Mouse (Mus musculus) layer of hippocampus, postnatal 25 days (tissue): ENCODE measurements around the gene Plpp7. TPM values are rescaled to one million over a fixed set of nuclear protein-coding genes. Genes with fewer than 3 reads are reported as not detected.
A peak's percentile ranks its signal among the peaks of the same experiment; 100 is the strongest.

Experiments
- DNase-seq, 2 experiments: peaks; one replicate each; pipeline ENCODE4 v3.0.0; 2022; ENCODE audit warnings: mixed read lengths in 2 of 2, low spot score in 1 of 2; ENCODE audit errors: extremely low spot score in 1 of 2
- total RNA-seq, 2 experiments: library from RNA; stranded (reverse); gene quantifications; 2 replicates each; pipeline ENCODE4 v1.2.3; 2021

Plpp7 gene
- 10 to 100 TPM; 23.7 to 24.4 TPM for total RNA-seq

- peak; percentile 61 to 69 for DNase-seq
Observed at GRCm38 (mm10) chr2:32095351-32096121, at the start of gene Plpp7. Gene Plpp7 (plus strand): TSS chr2:32095528.

DNA sequence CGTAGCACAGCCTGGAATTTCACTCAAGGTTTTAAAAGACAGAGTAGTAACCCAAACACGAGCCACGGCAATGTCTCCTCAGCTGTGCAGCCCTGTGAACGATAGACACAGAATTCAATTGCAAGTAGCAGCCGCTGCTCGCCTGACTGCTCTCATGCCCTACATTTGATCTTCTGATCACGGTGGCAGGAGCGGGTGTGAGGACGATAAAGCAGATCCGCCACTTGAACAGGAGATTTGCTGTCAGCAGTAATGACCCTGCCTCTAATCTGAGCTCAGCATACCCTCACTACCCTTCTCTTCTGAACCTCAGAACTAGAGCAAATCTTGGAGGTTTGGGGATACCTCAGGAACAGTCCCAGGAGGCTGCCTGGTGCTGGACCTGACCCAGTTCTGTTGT, 49.3 kb upstream of the Plpp7 start:
- no peak for DNase-seq

- no peak for DNase-seq
Observed at GRCm38 (mm10) chr2:32047323-32047722, 48.0 kb upstream of the Plpp7 start.

- no peak for DNase-seq
Observed at GRCm38 (mm10) chr2:32051791-32052190, 43.5 kb upstream of the Plpp7 start.

DNA sequence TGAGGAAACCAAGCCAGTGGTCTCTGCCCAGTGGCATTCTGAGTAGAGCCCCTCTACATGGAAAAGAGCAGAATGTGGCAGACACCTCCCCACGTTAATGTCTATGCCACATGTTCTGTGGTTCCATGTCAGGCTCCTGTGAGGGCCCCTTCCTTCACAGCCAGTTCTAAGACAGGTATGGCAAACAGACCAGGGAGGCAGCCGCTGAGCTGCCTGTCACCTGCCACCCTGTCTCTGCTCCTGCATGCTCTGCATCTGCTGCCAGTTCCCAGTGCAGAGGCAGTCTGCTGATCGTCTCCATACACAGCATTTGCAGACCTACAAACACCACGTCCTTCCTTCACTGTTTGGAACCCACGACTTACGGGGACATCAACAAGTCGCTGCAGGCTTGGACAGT, 42.9 kb upstream of the Plpp7 start:
- no peak for DNase-seq

- DNase-seq = no peak
Observed at GRCm38 (mm10) chr2:32055357-32055965, 39.9 kb upstream of the Plpp7 start.

DNA sequence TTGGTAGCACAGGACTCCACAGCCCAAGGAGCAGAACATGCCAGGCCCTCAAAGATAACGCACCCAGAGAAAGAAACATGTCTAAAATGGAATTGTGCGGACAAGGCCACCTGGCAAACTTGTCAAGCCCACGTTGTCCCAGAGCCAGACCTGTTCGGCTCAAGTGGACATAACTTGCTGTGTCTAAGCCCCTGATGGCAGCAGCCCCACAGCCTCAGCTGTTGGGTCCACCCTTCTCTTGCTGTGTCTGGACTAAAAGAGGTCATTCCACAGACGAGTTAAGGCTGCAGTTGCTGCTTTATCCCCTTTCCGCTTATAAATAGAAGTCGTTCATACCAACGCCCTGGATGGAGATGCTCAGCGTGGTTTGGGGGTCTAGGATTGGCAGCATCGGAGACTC, 38.8 kb upstream of the Plpp7 start:
- DNase-seq = no peak

GRCm38 (mm10) chr2:32057360-32057759, 38.0 kb upstream of the Plpp7 start:
- DNase-seq = no peak

- DNase-seq = no peak
Observed at GRCm38 (mm10) chr2:32057794-32058193, 37.5 kb upstream of the Plpp7 start.

- no peak for DNase-seq
Observed at GRCm38 (mm10) chr2:32058241-32058640, 37.1 kb upstream of the Plpp7 start.

DNA sequence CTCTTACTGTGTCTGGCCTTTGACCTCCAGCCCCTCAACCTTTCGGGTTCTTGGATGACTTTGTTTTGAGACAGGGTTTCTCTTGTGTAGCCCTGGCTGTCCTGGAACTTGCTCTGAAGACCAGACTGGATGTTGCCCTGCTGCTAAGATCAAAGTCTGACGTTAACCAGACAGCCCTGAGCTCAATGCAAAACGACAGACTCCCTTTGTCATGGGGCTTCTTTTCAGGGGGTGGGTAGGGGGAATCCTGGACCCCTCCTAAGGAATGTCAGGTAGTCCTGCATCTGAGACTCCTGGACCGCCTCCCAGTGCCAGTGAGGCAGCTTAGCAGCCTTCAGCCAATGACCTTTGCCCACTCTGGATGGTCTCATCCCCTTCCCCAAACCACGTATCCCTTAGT, 36.6 kb upstream of the Plpp7 start:
- DNase-seq = no peak

DNA sequence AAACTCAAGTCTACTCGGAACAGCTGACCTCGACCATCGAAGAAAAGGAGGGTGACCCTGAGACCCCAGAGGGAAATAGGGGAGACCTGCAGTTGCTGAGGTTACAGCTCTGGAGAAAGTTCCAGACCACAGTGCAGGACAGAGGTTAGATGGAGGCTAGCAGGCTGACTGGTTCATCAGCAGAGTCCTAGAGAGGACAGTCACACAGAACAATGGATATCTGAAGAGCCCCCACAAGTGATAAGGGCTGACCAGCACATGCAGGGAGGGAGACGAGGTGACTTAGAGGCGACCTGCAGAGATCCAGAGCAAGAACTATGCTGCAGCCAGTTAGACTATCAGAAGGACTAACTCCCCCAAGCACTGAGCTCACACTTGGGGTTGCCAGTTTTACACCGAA, 35.7 kb upstream of the Plpp7 start:
- DNase-seq = no peak

GRCm38 (mm10) chr2:32060228-32060805, 35.0 kb upstream of the Plpp7 start:
- no peak for DNase-seq

GRCm38 (mm10) chr2:32061189-32061588, 34.1 kb upstream of the Plpp7 start:
- no peak for DNase-seq

GRCm38 (mm10) chr2:32061722-32062505, 33.4 kb upstream of the Plpp7 start:
- no peak for DNase-seq

DNA sequence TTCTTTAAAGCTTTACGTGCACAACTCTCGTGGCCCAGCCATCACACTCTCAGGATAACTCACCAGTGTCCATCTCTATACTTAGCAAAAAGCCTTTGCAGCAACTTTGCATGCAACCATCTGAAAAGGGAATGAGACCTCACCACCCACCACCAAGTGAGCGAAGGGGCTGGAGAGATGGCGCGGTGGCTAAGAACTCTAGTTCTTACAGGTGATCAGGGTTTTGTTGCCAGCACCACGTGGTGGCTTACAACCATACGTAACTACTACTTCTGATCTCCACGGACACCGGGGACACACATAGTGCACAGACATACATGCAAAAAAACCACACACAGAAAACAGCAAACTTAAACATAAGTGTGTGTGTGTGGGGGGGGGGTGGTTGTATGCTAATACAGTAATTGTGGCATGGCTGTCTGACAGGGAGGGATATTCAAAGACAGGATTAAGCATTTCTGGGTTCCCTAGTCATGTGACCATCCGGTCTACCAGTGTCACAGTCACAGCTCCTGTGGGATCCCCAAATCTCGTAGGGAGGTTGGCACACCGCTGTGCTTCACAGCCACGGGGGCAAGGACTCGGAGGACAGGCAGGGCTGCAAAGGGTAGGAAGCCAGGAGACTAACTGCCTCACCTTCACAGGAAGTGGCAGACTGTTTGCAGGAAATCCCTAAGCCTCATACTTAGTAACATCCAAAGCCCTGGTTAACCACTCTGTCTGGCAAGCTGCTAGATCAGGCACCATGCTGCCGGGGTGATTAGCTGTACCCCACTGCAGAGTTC, 32.5 kb upstream of the Plpp7 start:
- no peak for DNase-seq

GRCm38 (mm10) chr2:32063451-32064151, 31.7 kb upstream of the Plpp7 start:
- no peak for DNase-seq

GRCm38 (mm10) chr2:32064913-32065312, 30.4 kb upstream of the Plpp7 start:
- no peak for DNase-seq

- DNase-seq = no peak
Observed at GRCm38 (mm10) chr2:32065371-32065791, 29.9 kb upstream of the Plpp7 start.

- DNase-seq = no peak
Observed at GRCm38 (mm10) chr2:32066005-32066404, 29.3 kb upstream of the Plpp7 start.
